Mouse (Mus musculus) bone marrow macrophage, adult 2 months (primary cell): ENCODE measurements around the gene AC134908.4. TPM values are rescaled to one million over a fixed set of nuclear protein-coding genes. Genes with fewer than 3 reads are reported as not detected.
"Not testable (repeated sequence)": the region's sequence is repeated elsewhere in the genome, so short reads cannot be mapped to it uniquely, and the experiment has no call there.

Experiments used
- H3K27ac ChIP-seq: 2 replicates; pipeline ENCODE4 v1.5.1; 2012; ENCODE audit warnings: low read depth, low read length; ENCODE audit not compliant: insufficient read depth
- H3K4me1 ChIP-seq: 2 replicates; pipeline ENCODE4 v1.6.1; 2012; ENCODE audit warnings: low read length; ENCODE audit not compliant: control insufficient read depth, insufficient read depth
- H3K4me3 ChIP-seq: 2 replicates; pipeline ENCODE4 v1.5.1; 2012; ENCODE audit warnings: mild to moderate bottlenecking, low read length, moderate library complexity; ENCODE audit not compliant: insufficient read depth
- CTCF ChIP-seq: IDR thresholded peaks from 2 replicates; pipeline ENCODE4 v1.5.1; 2012; ENCODE audit warnings: low read depth, mild to moderate bottlenecking, low read length, moderate library complexity
- POLR2A ChIP-seq: IDR thresholded peaks from 2 replicates; pipeline ENCODE4 v1.6.1; 2012; ENCODE audit warnings: mild to moderate bottlenecking, low read depth, low read length, borderline replicate concordance
- polyA plus RNA-seq: library from polyadenylated mRNA; stranded (reverse); fragments of >200 nt; gene quantifications from 2 replicates; pipeline ENCODE4 v1.2.4, GENCODE M21; 2012; ENCODE audit not compliant: missing spikeins, insufficient read depth, insufficient read length

AC134908.4 gene
- polyA plus RNA-seq, 1 experiment, result not detected

DNA sequence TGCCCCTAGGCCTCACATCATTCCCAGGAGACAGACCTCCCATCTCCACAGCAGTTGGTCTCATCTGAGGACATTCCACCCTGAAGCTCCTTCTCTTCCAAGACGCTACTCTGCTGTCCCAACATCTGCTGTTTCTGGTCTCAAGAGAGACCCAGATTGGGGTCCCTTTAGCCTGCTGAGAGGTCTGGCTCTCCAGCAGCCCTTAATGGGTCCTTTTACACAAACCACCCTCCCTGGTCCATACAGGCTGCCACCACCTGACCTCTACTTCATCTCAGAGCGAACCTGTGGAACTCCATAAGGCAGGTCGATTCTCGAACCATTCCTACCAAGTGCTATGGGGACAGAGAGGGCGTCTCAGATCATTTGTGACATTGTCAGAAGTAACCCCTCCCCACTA lies 12.6 kb upstream of the AC134908.4 start:
- no peak overlapping the region for H3K27ac ChIP-seq
- H3K4me1 ChIP-seq, result no peaks in the 10 kb centered on the region
- no peak overlapping the region for H3K4me3 ChIP-seq
- TF ChIP-seq CTCF, result no peak
- TF ChIP-seq POLR2A, result no peak

DNA sequence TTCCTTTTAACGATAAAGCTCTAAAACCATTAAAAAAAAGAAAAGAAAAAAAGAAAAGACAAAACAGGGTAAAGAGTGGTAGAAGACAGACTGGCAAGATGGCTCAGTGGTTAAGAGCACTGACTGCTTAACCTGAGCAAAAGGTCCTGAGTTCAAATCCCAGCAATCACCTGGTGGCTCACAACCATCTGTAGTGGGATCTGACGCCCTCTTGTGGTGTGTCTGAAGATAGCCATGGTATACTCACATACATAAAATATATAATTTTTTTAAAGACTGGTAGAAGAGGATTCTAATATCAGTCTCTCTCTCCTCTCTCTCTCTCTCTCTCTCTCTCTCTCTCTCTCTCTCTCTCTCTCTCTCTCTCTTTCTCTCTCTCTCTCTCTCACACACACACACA lies 12.0 kb upstream of the AC134908.4 start:
- not testable (repeated sequence) for H3K27ac ChIP-seq, H3K4me1 ChIP-seq

DNA sequence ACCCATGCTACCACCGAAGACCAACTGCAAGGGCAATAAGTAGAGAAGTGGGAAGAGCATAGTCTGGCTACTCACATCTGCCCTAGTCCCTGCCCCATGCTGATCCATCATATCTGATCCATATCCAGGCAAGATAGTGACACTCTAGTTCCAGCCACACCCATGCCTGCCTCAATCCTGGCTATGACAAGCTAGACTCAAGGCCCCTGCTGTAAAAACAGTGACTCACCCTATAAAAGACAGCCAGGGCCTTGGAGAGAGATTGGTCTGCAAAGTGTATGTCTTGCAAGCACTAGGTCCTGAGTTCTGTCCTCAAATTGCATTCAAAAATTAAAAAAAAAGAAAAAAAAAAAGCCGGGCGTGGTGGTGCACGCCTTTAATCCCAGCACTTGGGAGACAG lies 11.0 kb upstream of the AC134908.4 start:
- Histone ChIP-seq H3K27ac (no peak overlapping the region), H3K4me3 (no peak overlapping the region)
- no peak for TF ChIP-seq POLR2A
- no peak for TF ChIP-seq CTCF

More for the DNA sequence above, 12.0 kb upstream of the AC134908.4 start:
- H3K4me3 ChIP-seq, result not testable (repeated sequence)

DNA sequence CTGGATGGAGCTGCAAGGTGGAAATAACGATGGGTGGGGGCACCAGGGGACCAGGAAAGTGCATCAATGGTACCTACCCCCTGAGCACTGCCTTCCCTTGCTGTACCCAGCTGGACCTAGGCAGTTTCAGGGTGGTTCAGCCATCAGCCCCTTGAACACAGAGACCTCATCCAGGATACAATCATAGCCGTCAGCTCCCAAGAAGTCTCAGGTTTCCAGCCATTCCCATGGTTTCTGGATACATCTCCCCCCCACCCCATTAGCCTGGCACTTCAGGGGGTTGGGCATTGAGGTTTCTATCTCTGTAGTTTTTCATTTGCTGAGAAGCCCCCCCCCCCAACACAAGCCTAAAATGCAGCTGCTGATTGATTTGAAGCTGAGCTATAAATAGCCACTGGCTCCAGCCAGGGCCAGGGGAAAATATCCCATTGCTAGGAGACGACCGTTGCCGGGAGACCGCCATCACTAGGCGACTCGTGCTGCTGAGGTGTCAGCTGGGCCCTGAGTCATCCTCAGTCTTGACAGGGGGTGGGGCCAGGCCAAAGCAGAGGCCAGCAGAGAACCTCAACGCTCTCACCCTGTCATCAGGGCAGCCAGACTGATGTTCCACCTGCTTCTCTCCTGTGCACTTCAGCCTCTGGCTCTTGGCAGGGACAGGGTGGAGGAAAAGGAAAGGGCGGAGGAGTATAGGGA lies 7.5 kb upstream of the AC134908.4 start:
- Histone ChIP-seq H3K4me3 (no peak overlapping the region), H3K27ac (no peak overlapping the region), H3K4me1 (no peaks in the 10 kb centered on the region)
- TF ChIP-seq POLR2A (no peak), CTCF (no peak)

More for the DNA sequence above, 11.0 kb upstream of the AC134908.4 start:
- H3K4me1 ChIP-seq, result no peaks in the 10 kb centered on the region

DNA sequence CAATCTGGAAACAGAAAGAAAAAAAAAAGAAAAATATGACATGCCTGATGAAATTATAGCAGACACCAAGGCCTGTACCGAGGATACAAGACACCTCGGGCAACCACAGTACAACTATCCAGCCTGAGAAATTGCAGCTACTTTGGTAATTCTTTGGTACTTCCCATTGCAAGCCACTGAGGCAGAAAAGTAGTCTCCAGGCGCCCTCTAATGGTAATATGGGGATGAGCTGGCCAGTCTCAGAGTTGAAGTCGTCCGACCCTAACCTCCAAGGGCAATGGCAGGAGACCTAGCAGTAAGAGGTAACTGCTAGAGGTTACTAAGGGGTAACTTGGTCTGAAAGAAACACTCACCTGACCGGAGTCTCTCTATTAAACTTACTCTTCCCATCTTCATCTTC lies 5.6 kb upstream of the AC134908.4 start:
- Histone ChIP-seq H3K4me1 (peaks cover 4% of the 10 kb centered on the region; the same call in 1 of the 2 replicates), H3K4me3 (no peak overlapping the region), H3K27ac (no peak overlapping the region)
- TF ChIP-seq POLR2A (no peak), CTCF (peak; percentile 55)

DNA sequence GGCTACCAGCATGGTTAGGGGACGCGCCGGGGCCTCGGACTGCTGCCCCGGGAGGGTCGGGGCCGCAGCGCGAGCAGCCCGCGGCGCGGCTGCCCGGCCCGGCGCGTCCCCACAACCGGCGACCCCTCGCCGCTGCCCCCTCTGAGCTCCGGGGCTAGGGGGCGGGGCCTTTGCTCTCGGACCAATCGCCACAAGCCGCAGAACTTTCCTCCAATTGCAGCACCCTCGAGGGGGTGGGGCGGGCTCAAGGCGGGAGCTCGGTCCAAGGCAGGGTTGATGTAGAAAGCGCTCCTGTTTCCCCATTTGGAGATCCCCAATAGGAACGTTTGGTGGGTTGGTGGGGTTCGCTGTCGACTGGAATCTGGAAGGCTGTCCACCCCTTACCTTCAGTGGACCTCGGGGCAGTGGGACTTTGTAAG lies 1.5 kb upstream of the AC134908.4 start, which contains the start of gene Metrn:
Gene Metrn, minus strand, starts transcription at position 186 of the 419 bp plus-strand sequence.
- H3K4me3 ChIP-seq, result peak within 1 kb of the TSS; percentile 89
- peaks cover 15% of the 10 kb centered on the region for H3K4me1 ChIP-seq
- TF ChIP-seq CTCF (no peak), POLR2A (no peak)
- H3K27ac ChIP-seq, result no peak within 1 kb of the TSS

DNA sequence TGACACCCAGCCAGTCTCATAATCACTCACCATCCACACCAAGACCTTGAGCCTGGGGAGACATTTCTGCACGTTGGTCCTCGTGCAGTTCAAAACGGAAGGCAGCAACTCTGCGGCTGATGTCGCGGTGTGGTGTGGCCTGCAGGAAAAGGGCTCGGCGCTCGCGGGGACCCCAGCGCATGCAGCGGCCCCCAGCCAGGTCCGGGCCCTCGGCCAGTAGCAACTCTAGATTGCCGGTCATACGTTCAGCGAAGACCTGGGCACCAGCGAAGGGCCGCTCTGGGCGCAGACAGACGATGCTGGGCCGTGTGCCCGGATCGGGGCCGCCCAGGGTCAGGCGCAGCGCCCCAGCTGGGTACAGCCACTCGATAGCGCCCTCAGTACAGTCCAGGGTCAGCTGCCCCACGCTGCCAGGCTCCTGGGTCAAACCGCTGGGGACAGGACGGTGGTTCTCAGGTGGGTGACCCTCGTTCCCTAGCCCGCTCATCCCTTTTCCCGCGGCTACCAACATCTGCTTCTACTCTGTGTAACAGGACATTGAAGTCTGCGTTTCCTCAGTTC lies 832 bp upstream of the AC134908.4 start:
- no peak for TF ChIP-seq CTCF
- TF ChIP-seq POLR2A, result no peak
- H3K4me3 ChIP-seq, result peak overlapping the region; percentile 89
- no peak overlapping the region for H3K27ac ChIP-seq
- peaks cover 17% of the 10 kb centered on the region for H3K4me1 ChIP-seq

DNA sequence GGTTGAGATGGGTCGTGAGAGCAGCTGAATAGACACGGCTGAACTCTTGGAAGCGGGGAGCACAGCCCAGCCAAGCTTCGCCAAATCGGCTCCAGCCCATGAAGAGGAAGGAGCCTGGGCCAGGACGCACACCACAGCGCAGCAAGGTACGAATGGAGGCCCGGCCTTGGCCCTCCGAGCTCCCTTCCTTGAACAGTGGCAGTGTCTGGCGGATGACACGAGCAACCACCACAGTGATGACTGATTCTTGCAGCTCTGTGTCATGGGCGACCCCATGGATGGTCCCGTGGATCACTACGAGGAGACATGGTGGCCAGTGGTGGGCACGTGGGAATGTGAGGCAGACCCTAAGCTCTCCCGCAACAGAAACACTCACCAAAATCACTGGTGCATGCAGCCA lies 461 bp downstream of the AC134908.4 start:
- Histone ChIP-seq H3K4me3 (no peak overlapping the region), H3K4me1 (peaks cover 23% of the 10 kb centered on the region), H3K27ac (no peak overlapping the region)
- no peak for TF ChIP-seq CTCF

DNA sequence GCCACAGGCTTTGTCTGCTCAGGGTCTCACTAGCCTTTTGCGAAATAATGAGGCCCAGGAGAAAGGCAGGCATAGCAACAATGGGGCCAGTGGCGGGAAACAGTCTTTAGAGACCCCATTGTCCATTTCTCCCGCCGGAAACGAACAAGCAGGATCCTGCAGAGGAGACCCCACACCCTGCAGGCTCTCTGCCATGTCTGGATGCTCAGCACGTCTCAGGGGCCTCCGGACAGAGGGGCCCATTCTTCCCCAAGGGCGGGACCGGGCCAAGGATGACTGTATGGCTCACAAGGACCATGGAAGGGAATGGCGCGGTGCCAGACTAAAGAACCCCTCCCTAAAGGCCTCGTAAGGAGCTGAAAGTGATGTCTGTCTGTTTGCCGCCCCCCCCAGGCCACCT lies 1.3 kb downstream of the AC134908.4 start:
- TF ChIP-seq CTCF (no peak), POLR2A (no peak)

DNA sequence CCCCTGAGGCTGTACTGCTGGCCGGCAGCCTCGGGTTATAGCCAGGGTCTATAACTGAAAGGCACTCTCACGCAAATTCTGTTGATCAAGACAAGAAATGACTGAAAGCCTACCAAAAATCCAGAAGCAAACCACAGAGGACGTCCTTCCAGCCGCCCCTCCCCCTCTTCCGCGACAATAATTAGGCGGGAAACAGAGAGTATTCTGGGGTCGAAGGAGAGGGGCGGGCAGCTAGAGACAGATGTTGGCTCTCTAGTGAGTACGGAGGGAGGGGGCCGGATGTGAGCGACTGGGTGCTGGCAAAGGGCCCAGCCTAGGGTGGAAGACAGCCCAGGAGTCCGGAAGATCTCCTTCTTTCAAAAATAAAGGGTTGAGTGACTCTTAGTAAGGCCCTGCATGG lies 2.8 kb downstream of the AC134908.4 start, which contains the start of gene Fam173a:
Gene Fam173a, minus strand, starts transcription at position 287 of the 400 bp plus-strand sequence.
- Histone ChIP-seq H3K4me3 (peak within 1 kb of the TSS; percentile 68), H3K27ac (peak within 1 kb of the TSS; percentile 84), H3K4me1 (peaks cover 23% of the 10 kb centered on the region)
- TF ChIP-seq POLR2A (no peak), CTCF (no peak)

More for the DNA sequence above, 1.3 kb downstream of the AC134908.4 start:
- Histone ChIP-seq H3K4me1 (peaks cover 23% of the 10 kb centered on the region), H3K27ac (no peak overlapping the region), H3K4me3 (no peak overlapping the region)
